Mouse (Mus musculus) layer of hippocampus, adult 9-10 months (tissue): ENCODE data around the gene Supt3.

Experiments used
- DNase-seq: peaks from one replicate; pipeline ENCODE4 v3.0.0; 2022; ENCODE audit warnings: low spot score

The Supt3 gene

DNA sequence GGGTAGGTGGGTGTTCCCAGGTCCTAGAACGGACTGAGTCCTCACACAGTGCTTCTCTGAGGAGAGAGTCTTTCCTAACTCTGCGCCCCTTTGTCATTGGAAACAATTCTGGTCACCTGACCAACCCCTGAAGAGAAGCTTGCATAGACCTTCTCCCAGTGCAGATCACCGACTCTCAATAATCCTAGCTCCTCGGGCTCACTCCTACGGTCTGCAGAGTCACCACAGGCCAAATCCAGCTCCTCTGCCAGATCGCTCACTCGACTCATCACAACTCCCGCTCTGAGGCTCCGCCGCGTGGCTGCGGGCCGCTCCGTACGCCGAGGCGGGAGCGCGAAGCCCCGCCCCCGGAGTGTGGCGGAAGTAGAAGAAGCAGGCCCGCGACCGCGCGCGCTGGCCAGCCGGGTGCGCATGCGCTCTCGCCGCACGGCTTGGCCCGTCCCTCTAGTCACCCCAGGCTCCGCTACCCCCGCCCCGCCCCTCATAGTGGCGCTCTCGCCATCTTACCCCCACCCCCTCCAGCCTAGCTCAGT lies at the start of gene Supt3:
Gene Supt3 (plus strand): TSS at position 415 of the 533 bp plus-strand sequence.
- DNase-seq = peak; percentile 85

DNA sequence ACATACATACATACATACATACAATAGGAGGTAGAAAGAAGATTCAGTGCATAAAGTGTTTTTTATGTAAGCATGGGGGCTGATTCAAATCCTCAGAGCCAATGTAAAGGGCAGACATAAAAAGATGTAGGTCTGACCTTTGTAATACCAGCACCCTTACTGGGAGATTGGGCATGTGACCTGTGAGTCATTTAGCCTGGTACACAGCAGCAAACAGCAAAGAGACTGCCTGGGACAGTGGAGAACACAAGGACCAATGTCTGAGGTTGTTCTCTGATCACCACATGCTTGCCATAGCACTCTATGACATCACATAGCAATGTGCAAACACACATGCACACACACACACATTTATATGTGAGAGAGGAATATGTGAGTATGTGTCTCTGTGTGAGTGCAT lies 49.3 kb upstream of the Supt3 start:
- no peak for DNase-seq

DNA sequence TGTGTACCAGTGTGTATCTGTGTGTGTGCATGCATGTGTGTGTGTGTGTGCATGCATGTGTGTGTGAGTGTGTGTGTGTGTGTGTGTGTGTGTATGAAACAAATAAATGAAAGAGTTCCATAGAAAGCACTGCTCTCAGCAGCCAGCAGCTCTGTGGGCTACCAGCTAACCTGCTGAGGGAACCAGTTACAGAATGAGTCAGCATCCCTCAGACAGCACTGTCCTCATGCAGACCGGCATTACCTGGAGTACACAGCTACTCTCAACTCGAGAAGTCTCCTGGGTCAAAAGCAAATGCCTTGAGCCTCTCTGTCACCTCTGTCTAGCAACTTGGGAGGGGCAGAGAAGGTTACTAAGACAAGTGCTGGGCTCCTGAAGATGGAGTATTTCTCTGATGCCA lies 48.5 kb upstream of the Supt3 start:
- DNase-seq = no peak

DNA sequence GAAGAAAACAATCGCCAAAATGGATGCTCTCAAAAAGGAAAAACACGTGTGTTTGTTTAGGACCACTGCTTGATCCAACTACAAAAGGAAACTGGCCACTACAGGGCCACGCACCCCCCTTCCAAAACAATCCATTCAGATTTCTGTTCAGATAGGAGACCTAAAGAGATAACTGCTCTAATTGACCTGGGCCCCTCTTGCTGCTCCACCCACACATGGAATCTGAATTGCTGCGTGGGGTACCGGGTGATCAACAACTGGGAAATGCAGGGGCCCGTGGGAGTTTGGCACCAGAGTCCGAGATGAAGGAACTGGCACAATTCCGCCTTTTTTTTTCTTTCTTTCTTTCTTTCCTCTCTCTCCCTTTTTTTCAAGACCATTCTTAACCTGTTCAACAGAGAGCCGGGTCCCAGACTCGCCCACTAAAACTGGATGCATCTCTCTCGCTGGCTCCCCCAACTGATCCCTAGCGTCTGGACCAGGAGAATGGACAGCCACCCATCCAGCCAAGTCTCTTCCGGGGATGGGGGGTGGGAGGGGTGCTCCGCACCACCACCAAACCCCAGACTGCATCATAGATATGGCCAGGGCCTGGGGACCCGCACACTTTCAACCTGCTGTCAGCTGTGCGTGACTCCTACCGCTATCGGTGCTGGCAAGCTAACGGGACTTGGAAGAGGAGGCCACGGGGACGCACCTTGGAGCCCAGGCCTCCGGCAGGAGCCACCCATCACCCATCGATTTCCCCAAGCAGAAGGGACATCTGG lies 43.2 kb upstream of the Supt3 start:
- no peak for DNase-seq

DNA sequence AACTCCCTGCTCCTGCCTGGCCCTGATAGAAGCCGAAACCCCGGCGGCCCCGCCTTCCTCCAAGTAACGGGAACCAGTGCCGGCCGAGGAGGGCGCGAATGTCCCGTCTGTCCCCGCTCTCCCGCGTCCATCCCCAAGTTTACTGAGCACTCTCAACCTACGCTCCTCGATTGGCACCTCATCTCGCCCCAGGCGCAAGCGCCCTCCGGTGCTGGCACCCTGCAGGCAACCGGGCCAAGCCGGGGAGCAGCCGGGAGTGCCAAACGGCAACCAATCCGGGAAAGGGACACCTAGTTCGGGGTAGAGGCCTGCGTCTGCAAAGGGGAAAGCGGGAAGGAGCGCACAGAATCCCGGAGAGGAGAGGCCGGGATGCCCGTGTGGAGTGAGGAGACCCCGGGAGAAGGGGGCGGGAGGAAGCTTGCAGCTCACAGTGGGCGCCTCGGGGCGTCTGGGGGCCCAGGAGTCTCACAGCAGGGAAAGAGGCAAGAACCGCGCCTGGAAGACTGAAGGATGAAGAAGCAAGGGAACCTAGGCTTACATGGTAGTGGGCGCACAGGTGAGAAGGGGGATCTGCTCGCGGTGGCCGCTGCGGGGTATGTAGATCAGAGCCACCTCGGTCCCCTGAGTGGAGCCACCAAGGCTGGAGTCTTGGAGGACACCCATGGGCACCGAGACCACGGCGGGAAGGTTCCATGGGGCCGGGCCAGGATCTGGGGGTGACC lies 42.3 kb upstream of the Supt3 start:
- no peak for DNase-seq

DNA sequence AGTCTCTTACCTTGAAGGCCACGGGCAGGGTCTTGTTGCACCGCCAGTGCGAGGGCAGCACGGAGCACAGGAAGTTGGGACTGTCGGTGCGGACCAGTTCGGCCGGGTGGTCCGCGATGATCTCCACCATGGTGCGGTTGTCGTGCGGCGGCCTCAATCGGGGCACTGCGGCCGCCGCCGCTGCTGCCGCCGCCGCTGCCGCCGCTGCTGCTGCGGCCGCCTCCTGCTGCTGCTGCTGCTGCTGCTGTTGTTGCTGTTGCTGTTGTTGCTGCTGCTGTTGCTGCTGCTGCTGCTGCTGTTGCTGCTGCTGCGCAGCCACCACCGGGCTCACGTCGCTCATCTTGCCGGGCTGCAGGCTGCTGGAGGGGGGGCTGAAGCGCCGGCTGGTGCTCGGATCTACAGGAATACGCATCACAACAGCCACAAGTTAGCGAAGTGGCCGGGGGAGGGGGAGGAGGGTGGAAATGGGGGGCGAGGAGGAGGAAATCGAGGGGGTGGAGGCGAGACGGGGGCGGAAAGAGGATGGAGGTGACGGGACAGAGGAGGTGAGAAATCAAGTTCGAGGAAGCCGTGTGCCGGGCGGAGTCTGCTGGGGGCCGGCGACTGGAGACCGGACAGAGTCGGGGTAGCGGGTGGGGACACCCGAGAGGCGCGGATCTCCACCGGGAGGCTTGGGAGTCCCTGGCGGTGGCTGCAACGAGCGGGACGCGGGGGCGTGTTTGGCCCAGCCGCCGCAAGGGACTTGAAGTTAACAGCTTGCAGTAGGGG lies 41.5 kb upstream of the Supt3 start:
- DNase-seq = no peak

DNA sequence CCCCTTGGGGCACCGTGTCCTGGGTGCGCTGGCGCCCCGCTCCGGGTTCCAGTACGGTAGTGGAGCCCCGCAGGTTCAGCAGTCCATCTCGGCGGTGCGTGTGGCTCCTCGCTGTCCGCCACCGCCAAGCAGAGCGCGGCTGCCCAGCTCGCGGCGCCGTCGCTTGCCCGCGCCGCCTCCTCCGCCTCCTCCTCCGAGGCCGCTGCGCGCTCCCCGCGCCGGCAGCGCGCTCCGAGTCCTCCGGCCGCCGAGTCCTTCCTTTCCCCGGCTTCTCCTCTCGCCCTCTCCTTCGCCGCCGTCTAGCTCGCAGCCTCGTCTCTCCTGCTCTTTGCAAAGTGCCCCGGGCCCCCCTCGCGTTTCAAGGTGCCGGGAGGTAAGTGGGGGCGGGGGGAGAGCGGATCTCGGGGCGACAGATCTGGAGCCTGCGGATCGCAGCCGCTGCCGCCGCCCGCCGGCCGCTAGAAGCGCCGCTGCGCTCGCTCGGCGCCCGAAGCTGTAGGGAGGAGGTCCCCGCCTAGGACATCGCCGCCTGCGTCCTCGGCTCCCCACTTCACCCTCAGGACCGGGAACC lies 40.9 kb upstream of the Supt3 start:
- DNase-seq = no peak

DNA sequence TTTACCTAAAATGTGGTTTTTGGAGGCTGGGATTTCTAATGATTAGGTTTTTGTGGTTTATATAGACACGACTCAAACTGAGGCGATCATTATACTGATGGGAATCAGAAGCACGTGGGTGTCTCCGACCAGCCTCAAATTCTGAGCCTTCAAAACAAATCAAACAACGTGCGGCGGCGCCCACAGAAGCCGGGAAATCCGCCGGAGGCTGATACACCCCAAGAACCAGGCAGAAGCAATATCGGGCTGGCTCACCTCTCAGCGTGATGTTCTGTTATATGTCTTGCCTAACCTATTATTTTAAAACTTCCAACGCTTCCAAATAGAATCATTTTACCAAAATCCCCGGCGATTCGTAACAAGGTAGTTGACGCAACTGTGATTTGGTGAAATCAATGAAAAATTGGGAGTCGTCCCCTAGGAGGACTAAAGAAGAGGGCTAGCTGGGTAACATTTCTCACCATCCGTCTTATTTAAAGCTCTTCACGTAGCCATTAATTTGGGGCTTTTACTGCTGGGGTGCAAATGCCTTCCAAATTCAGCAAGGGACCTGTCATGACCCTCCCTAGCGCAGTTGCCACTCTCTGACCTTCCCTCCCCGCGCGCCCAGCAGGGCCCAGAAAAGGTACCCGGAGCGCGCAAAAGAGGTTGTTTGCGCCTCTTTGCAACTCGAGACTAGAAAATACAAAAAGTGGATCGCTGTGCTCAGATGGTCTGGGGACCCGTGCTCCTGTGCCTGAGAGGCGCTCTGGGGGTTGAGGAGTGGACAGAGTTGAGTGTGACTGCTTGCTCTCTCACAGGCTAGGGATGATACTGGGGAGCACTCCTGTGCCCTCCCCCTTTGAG lies 39.5 kb upstream of the Supt3 start:
- DNase-seq = no peak

DNA sequence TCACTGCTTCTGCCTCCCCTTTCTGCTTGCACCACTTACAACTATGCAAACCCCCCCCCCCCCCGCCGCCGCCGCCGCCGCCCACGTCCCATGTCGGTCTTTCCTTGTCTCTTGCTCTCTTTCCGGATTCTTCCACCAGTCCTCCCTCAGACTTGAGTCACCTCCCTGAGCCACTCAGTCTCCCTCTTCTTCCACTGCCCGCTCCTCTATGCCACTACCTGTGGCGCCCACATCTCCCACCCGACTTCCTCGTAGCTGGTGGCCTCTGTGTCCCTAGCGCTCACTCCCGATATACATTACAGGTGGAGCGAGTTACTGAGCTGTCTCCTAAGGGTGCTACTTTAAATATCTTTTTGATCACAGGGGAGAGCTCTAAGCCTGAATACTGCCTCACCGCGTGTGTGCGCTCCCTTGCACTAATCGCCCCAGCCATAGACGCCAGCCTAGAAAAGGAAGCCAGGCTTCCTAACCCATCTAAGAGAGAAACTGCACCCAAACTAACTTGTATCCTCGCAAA lies 38.8 kb upstream of the Supt3 start:
- no peak for DNase-seq

DNA sequence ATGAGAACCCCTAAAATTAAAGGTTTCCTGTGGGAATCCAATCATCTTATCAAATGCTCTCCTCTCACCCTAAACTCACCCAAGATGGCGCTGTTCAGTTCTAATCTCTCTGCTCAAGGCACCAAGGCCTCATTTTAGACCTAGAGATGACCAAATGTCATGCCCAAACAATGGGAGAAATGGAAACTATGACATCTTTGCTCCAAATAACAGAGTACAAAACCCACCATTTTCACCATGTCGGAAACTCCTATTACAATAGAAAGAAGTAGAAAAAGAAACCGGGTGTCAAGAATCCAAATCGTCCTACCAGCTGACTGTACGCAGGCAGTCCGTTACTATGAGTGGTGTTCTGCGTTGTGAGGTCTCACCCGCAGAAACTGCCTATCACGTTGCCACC lies 34.7 kb upstream of the Supt3 start:
- DNase-seq = no peak

DNA sequence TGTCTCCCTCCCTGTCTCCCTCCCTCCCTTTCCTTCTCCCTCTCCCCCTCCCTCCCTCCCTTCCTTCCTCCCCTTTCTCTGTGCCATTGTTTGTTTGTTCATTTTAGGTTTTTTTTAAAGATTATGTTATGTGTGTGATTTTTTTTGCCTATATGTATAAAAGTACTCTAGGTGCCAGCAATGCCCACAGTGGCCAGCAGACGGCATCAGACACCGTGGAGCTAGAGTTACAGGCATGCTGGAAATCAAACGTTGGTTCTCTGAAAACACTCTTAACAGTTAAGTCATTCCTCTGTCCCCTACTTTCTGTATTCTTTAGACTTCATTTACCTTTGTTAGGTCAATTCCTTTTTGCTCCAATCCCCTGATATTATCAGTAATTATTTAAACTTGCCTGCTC lies 33.2 kb upstream of the Supt3 start:
- DNase-seq = no peak

DNA sequence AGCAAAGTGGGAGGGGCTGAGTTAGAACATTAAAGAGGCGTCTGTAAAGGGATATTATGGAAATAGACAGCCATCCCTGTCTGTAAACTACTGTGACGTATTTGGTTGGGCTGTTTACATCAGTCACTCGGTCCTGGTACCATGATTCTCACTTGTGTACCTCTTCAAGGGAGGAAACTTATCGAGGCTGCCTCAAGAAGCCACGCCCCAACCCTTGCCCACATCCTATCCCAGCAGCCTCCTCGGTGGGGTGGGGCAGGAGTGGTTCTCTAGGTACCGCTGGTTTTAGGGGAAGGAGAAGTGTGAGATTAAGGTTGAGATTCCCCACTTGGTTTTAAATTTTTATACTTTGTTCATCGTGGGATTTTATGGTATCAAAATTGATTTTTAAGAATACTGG lies 31.6 kb upstream of the Supt3 start:
- DNase-seq = no peak

DNA sequence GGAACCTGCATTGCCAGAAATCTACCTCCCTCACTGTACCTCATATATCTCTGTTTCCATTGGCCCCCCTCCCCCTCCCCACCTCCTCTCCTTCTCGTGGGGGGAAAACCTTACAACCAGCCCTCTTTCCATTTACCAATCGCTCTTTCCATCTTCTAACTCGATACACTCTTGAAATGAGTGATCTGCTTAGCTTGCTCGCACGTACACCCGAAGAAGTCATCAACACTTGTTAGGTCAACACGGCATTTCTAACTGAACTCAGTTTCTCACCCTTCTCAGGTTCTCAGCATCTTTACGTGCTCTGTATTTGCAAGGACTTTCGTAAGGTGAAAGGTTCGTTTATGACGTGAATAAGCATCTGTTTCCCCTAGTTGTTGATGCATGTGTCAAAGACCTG lies 10.6 kb upstream of the Supt3 start:
- DNase-seq = no peak

DNA sequence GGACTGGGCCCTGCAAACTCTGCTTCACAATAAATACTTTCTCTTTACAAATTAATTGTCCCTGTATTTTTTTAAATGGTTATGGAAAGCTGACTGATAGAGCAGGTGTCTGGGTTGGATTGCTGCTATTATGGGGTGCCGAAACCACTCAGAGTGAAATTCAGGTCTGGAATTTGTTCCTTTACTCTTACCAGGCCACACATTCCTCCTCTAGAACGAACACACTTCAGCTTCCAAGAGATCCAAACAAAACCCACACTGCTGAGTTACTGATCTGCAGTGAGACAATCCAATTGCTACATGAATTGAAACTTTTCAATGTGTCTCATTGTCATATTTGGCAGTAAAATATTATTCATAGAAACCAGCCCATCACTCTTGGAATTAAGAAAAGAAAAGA lies 10.0 kb upstream of the Supt3 start:
- no peak for DNase-seq

DNA sequence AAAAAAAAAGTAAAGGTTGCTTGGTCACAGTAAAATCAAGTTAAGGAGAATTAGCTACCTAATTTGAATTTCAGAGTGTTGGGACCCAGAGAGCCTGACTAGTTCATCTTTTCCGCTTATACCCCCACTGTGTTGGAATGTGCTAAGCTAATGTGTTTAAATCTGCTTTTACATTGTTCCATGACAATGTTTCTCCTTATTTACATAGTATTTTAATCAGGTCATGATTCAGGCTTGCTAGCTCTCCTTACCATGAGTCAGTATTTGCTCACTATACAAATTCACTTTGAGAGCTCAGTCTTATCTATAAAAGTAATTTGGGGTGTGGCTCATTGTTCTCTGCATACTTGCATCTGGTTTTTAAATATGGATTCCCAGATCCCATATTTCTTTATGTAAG lies 9.6 kb upstream of the Supt3 start:
- DNase-seq = no peak

DNA sequence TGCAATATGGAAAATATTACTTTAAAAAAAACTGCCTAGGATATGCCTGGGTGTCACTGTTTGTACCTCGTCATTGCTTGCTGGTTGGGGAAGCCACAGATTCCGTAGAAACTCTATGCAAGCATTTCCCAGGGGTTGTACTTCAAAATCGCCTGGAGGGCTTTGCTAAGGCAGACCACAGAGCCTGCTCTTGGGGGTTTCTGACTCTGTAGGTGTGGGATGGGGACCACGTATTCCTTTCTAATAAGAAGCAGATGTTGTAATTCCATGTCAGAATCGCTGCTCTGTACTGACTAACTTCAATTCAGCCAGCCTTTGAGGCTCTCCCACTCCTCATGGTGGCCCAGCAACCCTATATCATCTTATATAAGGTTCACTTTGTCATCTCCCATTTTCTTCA lies 8.4 kb upstream of the Supt3 start:
- no peak for DNase-seq

DNA sequence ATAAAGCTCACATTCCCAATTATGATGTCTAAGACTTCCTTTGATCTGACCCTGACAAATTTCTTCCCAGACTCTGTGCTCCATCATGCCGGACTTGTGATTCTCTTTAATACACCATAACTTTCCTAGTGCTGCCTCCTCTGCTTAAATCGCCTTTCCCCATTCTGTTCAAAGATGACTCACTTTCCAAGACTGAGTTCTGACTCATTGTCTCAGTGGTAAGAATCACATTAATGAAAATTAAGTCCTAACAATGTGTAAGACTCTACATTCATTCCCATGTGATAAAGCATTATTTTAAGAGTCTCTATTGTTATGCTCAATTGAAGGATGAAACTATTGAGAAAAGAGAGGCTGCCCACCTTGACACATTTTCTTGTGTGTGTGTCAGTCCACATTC lies 6.1 kb upstream of the Supt3 start:
- no peak for DNase-seq

DNA sequence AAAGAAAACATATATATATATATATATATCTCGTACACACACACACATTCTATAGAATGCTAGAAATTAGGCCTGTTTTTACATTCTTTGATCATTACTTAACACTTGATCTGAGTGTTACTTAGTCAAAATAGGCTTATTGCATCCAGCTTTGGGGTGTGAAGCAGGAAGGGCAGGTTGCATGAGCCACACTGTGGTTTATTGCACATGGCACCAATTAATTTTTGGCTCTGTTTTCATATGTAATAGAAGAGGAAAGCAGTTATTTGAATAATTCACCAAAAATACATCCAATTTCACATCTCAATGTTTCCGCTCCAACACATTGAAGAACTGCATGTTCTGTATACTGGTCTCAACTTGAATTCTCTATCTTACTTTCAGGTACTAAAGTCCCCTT lies 4.4 kb upstream of the Supt3 start:
- DNase-seq = no peak

DNA sequence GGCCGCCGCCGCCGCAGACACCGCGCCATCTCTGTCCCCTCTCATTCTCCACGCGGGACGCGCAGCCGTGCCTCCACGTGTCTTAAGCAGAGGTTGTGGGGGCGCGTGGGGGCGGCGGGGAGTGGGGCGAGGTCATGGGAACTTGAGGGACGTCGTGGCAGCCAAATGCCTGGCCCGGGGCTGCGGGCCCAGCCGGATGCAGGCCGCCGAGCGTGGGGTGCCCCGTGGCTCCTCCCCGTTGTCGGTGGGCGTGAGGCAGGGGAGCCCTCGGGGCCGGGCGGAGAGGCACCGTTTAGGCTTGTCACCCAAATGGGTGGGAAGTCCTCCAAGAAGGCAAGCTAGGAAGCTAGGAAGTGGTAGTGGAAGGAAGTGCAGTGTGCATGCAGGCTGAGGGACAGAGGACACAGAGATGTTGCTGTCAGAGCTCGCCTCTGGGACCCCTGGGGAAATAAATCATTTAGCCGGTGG lies 419 bp downstream of the Supt3 start:
- peak; percentile 38 for DNase-seq

DNA sequence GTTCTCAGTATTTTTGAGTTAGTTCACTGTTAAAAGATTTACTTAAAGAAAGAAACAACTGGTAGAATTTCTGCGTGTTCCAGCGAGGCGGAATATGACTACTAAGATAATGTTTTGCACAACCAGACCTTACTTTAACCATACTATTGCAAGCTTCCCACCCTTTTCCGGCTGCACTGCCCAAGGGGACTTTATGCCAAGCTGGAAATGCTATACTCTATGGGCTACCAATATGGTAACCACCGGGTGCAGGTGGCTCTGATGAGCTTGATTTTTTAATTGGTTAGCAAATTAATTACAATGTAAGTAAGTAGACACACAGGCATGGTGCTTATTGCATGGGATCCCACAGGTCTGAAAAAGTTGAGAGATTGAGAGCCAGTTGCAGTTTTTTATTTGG lies 1.2 kb downstream of the Supt3 start:
- no peak for DNase-seq

DNA sequence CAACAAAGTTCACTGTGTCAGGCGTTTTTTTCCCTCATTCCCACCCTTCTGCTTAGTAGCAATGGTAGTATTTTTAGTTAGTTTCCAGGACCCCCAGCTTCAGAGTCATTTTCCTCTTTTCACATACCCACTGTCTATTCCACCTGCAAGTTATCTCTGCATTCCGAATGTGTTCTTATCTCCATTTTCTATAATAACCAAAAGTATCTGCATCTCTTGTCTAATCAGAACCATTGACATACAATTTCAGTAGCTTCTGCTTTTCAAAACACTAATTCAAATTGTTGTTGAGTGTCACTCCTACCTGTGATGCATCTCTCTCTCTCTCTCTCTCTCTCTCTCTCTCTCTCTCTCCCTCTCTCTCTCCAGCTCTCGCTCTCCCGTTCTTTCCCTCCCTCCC lies 3.4 kb downstream of the Supt3 start:
- no peak for DNase-seq
